Mouse (Mus musculus) liver, embryonic 16.5 days (tissue): ENCODE results near the gene Parp12. TPM values are rescaled to one million over a fixed set of nuclear protein-coding genes. Genes with fewer than 3 reads are reported as not detected.

Experiments used
- ATAC-seq: fragments of 200-750 bp; cut with Nextera tagmentation; 2 replicates; pipeline ENCODE4 v1.8.0; 2017; ENCODE audit warnings: low read depth, mild to moderate bottlenecking, moderate number of reproducible peaks, moderate library complexity
- H3K27ac ChIP-seq: fragments of 300-500 bp; sonication (generic); 2 replicates; pipeline ENCODE4 v1.5.1; 2014; ENCODE audit warnings: mild to moderate bottlenecking, low read length
- H3K27me3 ChIP-seq: fragments of 300-500 bp; sonication (generic); 2 replicates; pipeline ENCODE4 v1.6.1; 2014; ENCODE audit warnings: low read depth, low read length, mixed read lengths; ENCODE audit not compliant: control insufficient read depth, insufficient read depth
- H3K36me3 ChIP-seq: fragments of 300-500 bp; sonication (generic); 2 replicates; pipeline ENCODE4 v1.6.1; 2014; ENCODE audit warnings: mild to moderate bottlenecking; ENCODE audit not compliant: control insufficient read depth, insufficient read depth
- H3K4me1 ChIP-seq: fragments of 300-500 bp; sonication (generic); 2 replicates; pipeline ENCODE4 v1.6.1; 2014; ENCODE audit warnings: low read depth, low read length, mixed read lengths; ENCODE audit not compliant: control insufficient read depth
- H3K4me2 ChIP-seq: fragments of 300-500 bp; sonication (generic); 2 replicates; pipeline ENCODE4 v1.6.1; 2014; ENCODE audit warnings: low read depth, low read length, mixed read lengths
- H3K4me3 ChIP-seq: fragments of 300-500 bp; sonication (generic); 2 replicates; pipeline ENCODE4 v1.5.1; 2014; ENCODE audit warnings: low read depth, mild to moderate bottlenecking, low read length
- H3K9ac ChIP-seq: fragments of 300-500 bp; sonication (generic); 2 replicates; pipeline ENCODE4 v1.6.1; 2014; ENCODE audit warnings: low read depth, low read length
- H3K9me3 ChIP-seq: fragments of 300-500 bp; sonication (generic); replicated peaks from 2 replicates; pipeline ENCODE4 v1.6.1; 2016; ENCODE audit warnings: low read length; ENCODE audit not compliant: control insufficient read depth
- WGBS: fragments of 180-500 bp; shearing (Covaris S2); extraction: QIAGEN DNeasy Blood & Tissue Kit; methylation state at CpG from one replicate; pipeline ENCODE4 v1.1.7; 2014; ENCODE audit not compliant: insufficient replicate concordance; 5-methylcytosine and 5-hydroxymethylcytosine counted together
- polyA plus RNA-seq: library from polyadenylated mRNA; unstranded; fragments of >200 nt; fragmentation: Nextera tagmentation; extraction: Ambion mirVana; gene quantifications from 2 replicates; pipeline ENCODE4 v1.2.1, GENCODE M21; 2015

Gene Parp12
- polyA plus RNA-seq, 1 experiment from 2014 or later: 5.5 TPM

DNA sequence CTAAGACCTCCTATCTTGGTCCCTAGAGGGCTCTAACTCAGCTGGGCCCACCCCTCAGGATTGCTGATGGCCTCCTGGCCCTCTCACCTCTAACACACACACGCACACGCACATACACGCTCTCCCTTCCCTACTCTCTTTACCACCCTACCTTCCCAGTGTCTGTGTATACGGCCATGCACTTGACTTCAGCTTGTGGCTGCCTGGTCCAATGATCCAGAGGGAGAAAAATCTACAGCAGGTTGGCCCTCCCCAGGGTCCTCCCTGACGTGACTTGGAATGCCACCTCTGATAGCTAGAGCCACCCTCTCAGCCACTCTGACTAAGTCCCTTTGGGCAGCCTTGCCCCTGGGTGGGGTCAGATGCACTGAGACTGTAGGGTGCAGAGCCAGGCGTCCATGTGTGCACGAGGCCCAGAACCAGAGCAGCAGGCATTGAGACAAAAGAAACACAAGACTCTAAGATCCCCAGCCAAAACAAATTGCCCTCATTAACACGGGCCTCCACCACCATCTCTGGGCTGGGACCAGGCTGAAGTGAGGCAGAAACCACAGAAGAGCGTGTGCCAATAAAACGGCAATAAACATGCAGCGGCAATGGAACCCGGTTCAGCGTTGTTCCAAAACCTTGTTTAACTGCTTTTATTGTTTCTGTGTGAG, 63.8 kb downstream of the Parp12 start:
- Histone ChIP-seq H3K27me3 (no peaks in the 10 kb centered on the region), H3K27ac (no peak overlapping the region), H3K4me2 (no peak overlapping the region), H3K4me1 (peaks cover 3% of the 10 kb centered on the region), H3K9ac (no peak overlapping the region), H3K9me3 (no peaks in the 10 kb centered on the region), H3K4me3 (no peak overlapping the region), H3K36me3 (no peaks in the 10 kb centered on the region)
- WGBS: 71% methylated on average over 13 of the region's 13 CpGs
- no peak for ATAC-seq

DNA sequence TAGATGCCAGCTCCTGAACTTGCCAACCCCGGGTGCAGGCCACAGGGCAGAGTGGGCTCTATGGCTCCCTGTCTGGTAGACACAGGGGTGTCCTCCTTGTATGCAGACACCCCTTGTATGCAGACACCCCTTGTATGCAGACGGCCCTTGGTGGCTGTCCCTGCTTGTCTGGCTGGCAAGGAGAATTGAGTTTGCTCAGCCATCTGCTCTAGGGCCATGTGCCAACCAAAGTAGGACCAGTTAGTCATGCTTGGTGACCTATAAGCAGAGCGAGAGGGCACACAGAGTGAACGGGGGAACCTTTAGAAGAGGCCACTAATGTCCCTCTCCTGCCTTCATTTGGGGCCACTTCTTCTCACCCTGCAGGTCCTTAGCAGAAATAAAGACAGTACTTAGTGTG, 65.5 kb downstream of the Parp12 start:
- 56% methylated on average over 4 of the region's 4 CpGs for WGBS
- Histone ChIP-seq H3K36me3 (no peaks in the 10 kb centered on the region), H3K27ac (no peak overlapping the region), H3K9me3 (no peaks in the 10 kb centered on the region), H3K27me3 (no peaks in the 10 kb centered on the region), H3K4me3 (no peak overlapping the region), H3K4me2 (no peak overlapping the region), H3K9ac (no peak overlapping the region), H3K4me1 (no peaks in the 10 kb centered on the region)
- no peak for ATAC-seq

DNA sequence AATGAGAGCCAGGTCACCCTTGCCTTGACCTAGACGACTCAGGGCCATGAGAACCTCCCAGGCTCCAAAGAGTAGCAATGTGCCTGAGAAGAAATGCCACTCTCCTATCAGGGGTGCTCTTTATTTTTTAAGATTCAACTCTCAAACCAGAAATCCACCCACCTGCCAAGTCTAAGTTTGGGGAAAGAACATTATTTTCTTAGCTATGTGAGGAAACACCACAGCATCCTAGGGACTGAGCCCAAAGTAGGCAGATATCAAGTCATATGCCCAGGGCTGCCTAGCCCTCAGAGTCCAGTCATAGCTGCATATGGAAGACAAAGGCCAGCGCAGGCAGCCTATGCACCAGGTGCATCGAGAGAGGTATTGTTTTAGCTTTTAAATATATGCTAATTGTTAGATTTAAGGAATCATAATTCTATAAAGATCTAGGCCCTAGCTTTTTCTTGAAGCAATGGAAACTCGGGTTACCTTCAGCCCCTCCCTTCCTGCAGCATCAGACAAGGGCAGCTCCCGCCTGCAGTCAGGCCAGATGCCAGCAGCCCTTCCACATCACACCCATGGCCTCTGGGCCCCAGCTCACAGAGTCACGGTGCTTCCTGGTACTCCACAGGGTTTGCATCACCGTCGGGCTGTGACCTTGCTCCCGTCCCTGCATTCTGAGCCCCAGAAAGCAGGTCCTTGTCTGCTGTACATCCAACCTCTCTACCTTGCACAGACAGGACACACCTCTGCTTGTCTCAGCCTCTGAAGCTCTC, 66.2 kb downstream of the Parp12 start:
- no peak overlapping the region for H3K4me2 ChIP-seq
- no peaks in the 10 kb centered on the region for H3K9me3 ChIP-seq
- ATAC-seq: no peak
- no peaks in the 10 kb centered on the region for H3K27me3 ChIP-seq
- H3K9ac ChIP-seq: no peak overlapping the region
- no peak overlapping the region for H3K4me3 ChIP-seq
- H3K4me1 ChIP-seq: no peaks in the 10 kb centered on the region
- H3K27ac ChIP-seq: no peak overlapping the region
- WGBS: 50% methylated on average over 9 of the region's 9 CpGs
- no peaks in the 10 kb centered on the region for H3K36me3 ChIP-seq

DNA sequence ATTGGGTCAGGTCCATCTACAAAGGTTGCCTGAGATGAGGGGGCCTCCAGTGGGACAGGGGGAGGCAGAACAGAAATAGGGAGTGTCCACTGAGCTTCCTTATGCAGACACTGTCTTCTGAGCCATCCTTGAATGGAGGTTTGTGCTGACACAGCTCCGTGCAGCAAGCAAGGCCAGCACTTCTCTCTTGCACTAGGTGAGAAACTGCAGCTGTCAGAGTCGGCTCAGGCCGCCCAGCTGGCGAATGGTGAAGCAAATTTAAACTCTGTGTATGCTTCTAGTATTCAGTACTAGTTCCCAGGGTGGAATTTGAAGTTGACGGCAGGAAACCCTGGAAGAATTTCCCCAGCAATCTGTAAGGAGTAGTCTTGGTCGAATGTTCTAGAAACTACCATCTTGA, 67.3 kb downstream of the Parp12 start:
- WGBS: 55% methylated on average over 6 of the region's 6 CpGs
- no peak for ATAC-seq
- Histone ChIP-seq H3K27ac (no peak overlapping the region), H3K36me3 (no peaks in the 10 kb centered on the region), H3K4me3 (no peak overlapping the region), H3K4me2 (no peak overlapping the region), H3K27me3 (no peaks in the 10 kb centered on the region), H3K9me3 (no peaks in the 10 kb centered on the region), H3K9ac (no peak overlapping the region), H3K4me1 (no peaks in the 10 kb centered on the region)

DNA sequence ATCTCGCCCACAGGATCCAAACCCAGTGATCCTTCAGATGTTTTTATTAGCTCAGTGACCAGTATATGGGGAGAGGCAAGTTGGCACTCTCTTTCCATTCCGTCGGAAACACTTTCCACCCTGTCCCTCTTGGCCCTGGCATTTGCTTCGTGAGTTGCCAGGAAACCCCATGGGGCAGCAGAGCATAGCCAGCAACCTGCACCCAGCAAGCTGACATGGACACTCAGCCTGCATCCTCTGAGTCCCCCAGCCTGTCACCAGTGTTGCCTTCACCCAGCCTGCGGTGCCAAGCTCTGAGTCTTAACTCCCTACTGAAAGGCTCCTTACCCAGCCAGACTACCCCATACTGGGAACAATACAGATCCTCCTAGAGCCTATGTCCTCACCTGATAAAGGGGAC, 69.0 kb downstream of the Parp12 start:
- no peaks in the 10 kb centered on the region for H3K4me1 ChIP-seq
- WGBS: 73% methylated on average over 5 of the region's 5 CpGs
- no peak overlapping the region for H3K4me3 ChIP-seq
- no peak overlapping the region for H3K4me2 ChIP-seq
- no peaks in the 10 kb centered on the region for H3K9me3 ChIP-seq
- H3K27ac ChIP-seq: no peak overlapping the region
- no peaks in the 10 kb centered on the region for H3K36me3 ChIP-seq
- no peak overlapping the region for H3K9ac ChIP-seq
- no peaks in the 10 kb centered on the region for H3K27me3 ChIP-seq
- ATAC-seq: no peak

DNA sequence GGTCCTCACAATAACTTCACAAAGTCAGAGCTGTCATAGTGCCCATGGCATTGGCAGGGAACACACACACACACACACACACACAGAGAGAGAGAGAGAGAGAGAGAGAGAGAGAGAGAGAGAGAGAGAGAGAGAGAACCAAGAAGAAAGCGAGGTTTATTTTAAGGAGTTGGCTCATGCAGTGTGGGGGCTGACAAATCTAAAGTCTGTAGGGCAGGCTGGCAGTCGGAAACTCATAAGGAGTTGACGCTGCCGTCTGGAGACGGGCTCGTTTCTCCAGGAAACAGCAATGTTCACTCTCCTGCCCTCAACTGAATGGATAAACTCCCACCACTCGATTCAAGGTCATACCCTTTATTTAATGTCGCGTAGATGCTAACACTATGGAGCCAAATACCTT, 77.7 kb downstream of the Parp12 start:
- no peak for ATAC-seq
- Histone ChIP-seq H3K36me3 (no peaks in the 10 kb centered on the region), H3K4me1 (no peaks in the 10 kb centered on the region), H3K4me3 (no peak overlapping the region), H3K9me3 (no peaks in the 10 kb centered on the region), H3K27me3 (no peaks in the 10 kb centered on the region), H3K9ac (no peak overlapping the region), H3K27ac (no peak overlapping the region), H3K4me2 (no peak overlapping the region)
- 80% methylated on average over 9 of the region's 9 CpGs for WGBS

Other genes starting within 250 kb of the Parp12 start
- gene Tbxas1, start 242.9 kb downstream of the Parp12 start, polyA plus RNA-seq: 10.8 and 12.8 TPM in 2 replicates
- gene Hipk2, start 242.2 kb downstream of the Parp12 start, polyA plus RNA-seq: 17.5 and 19.8 TPM in 2 replicates
- gene Kdm7a, start 88.4 kb upstream of the Parp12 start, polyA plus RNA-seq: 12.5 and 13.0 TPM in 2 replicates